ENCODE assay signal across 26 mouse cellular contexts in the genomic region with DNA sequence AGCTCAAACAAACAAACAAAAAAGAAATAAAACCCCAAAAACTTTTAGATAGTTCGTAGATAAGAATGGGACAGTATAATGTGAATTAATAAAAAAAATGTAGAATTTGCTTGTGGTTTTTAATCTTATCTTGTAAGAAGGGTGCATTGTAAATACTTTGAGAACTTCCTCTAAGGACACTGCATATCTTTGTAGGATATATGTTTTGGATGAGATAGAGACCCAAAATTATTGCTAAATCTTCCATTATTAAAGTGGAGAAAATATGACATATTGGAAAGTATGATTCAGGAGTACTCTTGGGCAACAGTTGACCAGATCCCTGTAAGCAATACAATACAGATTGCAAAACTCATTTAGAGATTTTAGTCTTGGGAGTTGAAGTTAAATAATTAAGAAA. TPM values are rescaled to one million over a fixed set of nuclear protein-coding genes. Genes with fewer than 3 reads are reported as not detected.
"Had no signal": no experiment of that assay in that cellular context is flagged by ENCODE, and none has a peak within 500 bp of the region (broad histone marks: within the 10 kb centered on the region; RNA-seq: fewer than 3 reads in every experiment).

No protein-coding gene starts in this region.

- DNase-seq: cerebellum, adult 9-11 months; cerebellum, postnatal 10 days; cerebellum, postnatal 14 days; cerebellum, postnatal 25 days; cerebellum, postnatal 36 days; embryo, embryonic 11 days; forebrain, postnatal 0 days; gastrocnemius, adult 2 months; gastrocnemius, postnatal 10 days; gastrocnemius, postnatal 14 days; gastrocnemius, postnatal 25 days; gastrocnemius, postnatal 36 days; heart, adult 11 months; heart, adult 18-20 months; heart, adult 2 months had no signal

- ATAC-seq: forebrain, embryonic 13.5 days; forebrain, embryonic 14.5 days; forebrain, embryonic 15.5 days; forebrain, embryonic 16.5 days; forebrain, postnatal 0 days had no signal

- H3K36me3 ChIP-seq: embryonic facial prominence, embryonic 10.5 days; embryonic facial prominence, embryonic 12.5 days; embryonic facial prominence, embryonic 13.5 days; embryonic facial prominence, embryonic 15.5 days; forebrain, embryonic 10.5 days; forebrain, embryonic 12.5 days; forebrain, embryonic 15.5 days had no signal

- H3K4me1 ChIP-seq: embryonic facial prominence, embryonic 10.5 days; embryonic facial prominence, embryonic 12.5 days; embryonic facial prominence, embryonic 13.5 days; embryonic facial prominence, embryonic 15.5 days; forebrain, embryonic 10.5 days; forebrain, embryonic 12.5 days; forebrain, embryonic 13.5 days; forebrain, embryonic 15.5 days had no signal

- H3K27me3 ChIP-seq: embryonic facial prominence, embryonic 12.5 days; embryonic facial prominence, embryonic 13.5 days; embryonic facial prominence, embryonic 15.5 days; forebrain, embryonic 12.5 days; forebrain, embryonic 13.5 days; forebrain, embryonic 15.5 days had no signal

- H3K9me3 ChIP-seq: embryonic facial prominence, embryonic 10.5 days; embryonic facial prominence, embryonic 12.5 days; embryonic facial prominence, embryonic 13.5 days; embryonic facial prominence, embryonic 15.5 days; forebrain, embryonic 10.5 days; forebrain, embryonic 12.5 days; forebrain, embryonic 13.5 days; forebrain, embryonic 15.5 days had no signal

- H3K27ac ChIP-seq: embryonic facial prominence, embryonic 10.5 days; embryonic facial prominence, embryonic 12.5 days; embryonic facial prominence, embryonic 13.5 days; embryonic facial prominence, embryonic 15.5 days; forebrain, embryonic 10.5 days; forebrain, embryonic 12.5 days; forebrain, embryonic 13.5 days; forebrain, embryonic 15.5 days; gastrocnemius, adult 2 months; heart, adult 2 months had no signal

- H3K9ac ChIP-seq: embryonic facial prominence, embryonic 12.5 days; embryonic facial prominence, embryonic 13.5 days; embryonic facial prominence, embryonic 15.5 days; forebrain, embryonic 12.5 days; forebrain, embryonic 13.5 days; forebrain, embryonic 15.5 days; forebrain, postnatal 0 days had no signal

- H3K4me3 ChIP-seq: embryonic facial prominence, embryonic 10.5 days; embryonic facial prominence, embryonic 12.5 days; embryonic facial prominence, embryonic 13.5 days; embryonic facial prominence, embryonic 15.5 days; erythroblast, embryonic 14.5 days; forebrain, embryonic 10.5 days; forebrain, embryonic 12.5 days; forebrain, embryonic 13.5 days; forebrain, embryonic 15.5 days; gastrocnemius, adult 2 months; heart, adult 2 months had no signal

RNA-seq across cellular contexts. Expression of a gene that starts 27.6 kb away (rescaled TPM):
- polyA plus RNA-seq: erythroblast, embryonic 14.5 days had no signal
